Mouse (Mus musculus) midbrain, embryonic 12.5 days (tissue): ENCODE data around the gene Ttc3. TPM values are rescaled to one million over a fixed set of nuclear protein-coding genes. Genes with fewer than 3 reads are reported as not detected.
"Not testable (repeated sequence)": the region's sequence is repeated elsewhere in the genome, so short reads cannot be mapped to it uniquely, and the experiment has no call there.

ENCODE experiments used
- ATAC-seq: fragments of 200-750 bp; cut with Nextera tagmentation; 2 replicates; pipeline ENCODE4 v1.8.0; 2017; ENCODE audit warnings: low read depth, moderate TSS enrichment, moderate library complexity; ENCODE audit not compliant: low FRiP score
- H3K27ac ChIP-seq: fragments of 300-500 bp; sonication (generic); replicated peaks from 2 replicates; pipeline ENCODE4 v1.5.1; 2016; ENCODE audit warnings: mild to moderate bottlenecking
- H3K27me3 ChIP-seq: fragments of 300-500 bp; sonication (generic); 2 replicates; pipeline ENCODE4 v1.6.1; 2016; ENCODE audit warnings: mild to moderate bottlenecking
- H3K36me3 ChIP-seq: fragments of 300-500 bp; sonication (generic); 2 replicates; pipeline ENCODE4 v1.6.1; 2016
- H3K4me1 ChIP-seq: fragments of 300-500 bp; sonication (generic); 2 replicates; pipeline ENCODE4 v1.6.1; 2016
- H3K4me2 ChIP-seq: fragments of 300-500 bp; sonication (generic); replicated peaks from 2 replicates; pipeline ENCODE4 v1.6.1; 2016; ENCODE audit warnings: mild to moderate bottlenecking, moderate library complexity
- H3K4me3 ChIP-seq: fragments of 300-500 bp; sonication (generic); 2 replicates; pipeline ENCODE4 v1.5.1; 2016; ENCODE audit warnings: mild to moderate bottlenecking
- H3K9ac ChIP-seq: fragments of 300-500 bp; sonication (generic); replicated peaks from 2 replicates; pipeline ENCODE4 v1.6.1; 2016; ENCODE audit warnings: mild to moderate bottlenecking, moderate library complexity
- H3K9me3 ChIP-seq: fragments of 300-500 bp; sonication (generic); 2 replicates; pipeline ENCODE4 v1.6.1; 2016; ENCODE audit warnings: mild to moderate bottlenecking
- WGBS: fragments of 180-500 bp; shearing (Covaris S2); methylation state at CpG from one replicate; pipeline ENCODE4 v1.1.7; 2016; 5-methylcytosine and 5-hydroxymethylcytosine counted together
- polyA plus RNA-seq: library from polyadenylated mRNA; unstranded; fragments of >200 nt; fragmentation: Nextera tagmentation; extraction: Ambion mirVana; gene quantifications from 2 replicates; pipeline ENCODE4 v1.2.1, GENCODE M21; 2016

Ttc3 gene
- 618 and 658 TPM in 2 replicates for polyA plus RNA-seq

DNA sequence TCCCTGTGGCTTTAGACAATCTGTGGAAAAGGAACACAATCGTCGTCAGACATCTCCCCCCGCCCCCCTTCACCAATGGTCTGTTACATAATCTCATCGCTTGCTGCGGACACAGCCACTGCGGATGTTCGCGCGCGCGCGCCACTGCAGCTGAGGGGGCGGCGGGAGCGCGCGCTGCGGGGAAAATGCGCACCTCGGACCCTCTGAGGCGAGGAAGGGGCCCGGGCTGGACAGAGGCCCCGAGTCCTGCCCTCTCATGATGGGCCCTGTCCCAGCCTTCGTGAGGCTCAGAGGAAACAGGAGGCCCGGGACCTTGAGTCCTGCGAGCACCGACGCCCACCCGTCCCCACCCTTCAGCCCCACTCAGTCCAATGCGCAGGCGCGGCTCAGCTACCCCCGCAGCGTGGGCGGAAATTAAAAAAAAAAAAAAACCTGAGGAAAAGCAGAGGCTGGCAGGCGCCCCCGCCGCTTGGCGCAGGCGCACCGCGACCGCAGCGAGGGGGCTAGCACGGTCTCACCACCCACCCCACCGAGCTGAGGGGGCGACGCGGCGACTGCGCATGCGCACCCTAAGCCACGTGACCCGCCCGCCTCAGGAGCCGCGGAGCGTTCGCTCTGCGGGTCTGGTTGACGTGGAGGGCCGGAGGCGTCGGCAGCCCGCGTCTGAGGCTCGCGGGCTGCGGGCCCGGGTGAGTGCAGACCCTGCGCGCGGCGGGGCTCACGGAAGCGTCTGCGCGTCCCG lies at the start of gene Ttc3:
Gene Ttc3 (plus strand): TSS at position 446 of the 742 bp plus-strand sequence.
- under 1% methylated on average over 79 of the region's 79 CpGs for WGBS

DNA sequence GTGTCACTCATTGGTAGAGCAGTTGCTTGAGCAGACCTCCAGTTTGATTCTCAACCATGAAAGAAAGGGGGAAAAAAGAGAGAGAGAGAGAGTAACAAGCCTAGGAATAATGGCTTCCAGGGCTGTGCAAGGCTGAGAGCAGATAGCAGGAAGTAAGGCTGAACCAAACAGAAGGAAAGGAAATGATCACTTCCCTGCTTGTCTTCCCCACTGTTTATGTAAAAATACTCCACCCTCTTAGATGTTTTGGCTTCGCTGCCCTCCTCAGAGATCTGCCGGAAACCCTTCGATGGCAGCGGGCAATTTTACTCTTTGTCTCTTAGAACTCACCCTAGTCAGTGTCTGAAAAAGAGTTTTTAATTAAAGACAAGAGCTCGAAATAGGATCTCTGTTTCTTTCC lies 46.7 kb upstream of the Ttc3 start:
- no peak for ATAC-seq
- Histone ChIP-seq H3K27me3 (peaks cover 31% of the 10 kb centered on the region), H3K36me3 (no peaks in the 10 kb centered on the region), H3K9me3 (no peaks in the 10 kb centered on the region), H3K4me2 (no peak overlapping the region), H3K27ac (no peak overlapping the region), H3K4me1 (peaks cover 11% of the 10 kb centered on the region), H3K4me3 (no peak overlapping the region), H3K9ac (no peak overlapping the region)
- 67% methylated on average over 5 of the region's 5 CpGs for WGBS

More for the DNA sequence above, at the start of gene Ttc3:
- peak within 1 kb of the TSS; percentile 92 for H3K4me3 ChIP-seq
- H3K9me3 ChIP-seq = no peaks in the 10 kb centered on the region
- ATAC-seq = peak; percentile 82
- H3K4me1 ChIP-seq = peaks cover 39% of the 10 kb centered on the region
- H3K27ac ChIP-seq = peak within 1 kb of the TSS; percentile 99
- H3K36me3 ChIP-seq = 0 out of 2 replicates have a peak, but pooled peaks cover 2% of the 10 kb centered on the region
- H3K9ac ChIP-seq = peak within 1 kb of the TSS; percentile 95
- H3K27me3 ChIP-seq = no peaks in the 10 kb centered on the region
- peak within 1 kb of the TSS; percentile 69 for H3K4me2 ChIP-seq

DNA sequence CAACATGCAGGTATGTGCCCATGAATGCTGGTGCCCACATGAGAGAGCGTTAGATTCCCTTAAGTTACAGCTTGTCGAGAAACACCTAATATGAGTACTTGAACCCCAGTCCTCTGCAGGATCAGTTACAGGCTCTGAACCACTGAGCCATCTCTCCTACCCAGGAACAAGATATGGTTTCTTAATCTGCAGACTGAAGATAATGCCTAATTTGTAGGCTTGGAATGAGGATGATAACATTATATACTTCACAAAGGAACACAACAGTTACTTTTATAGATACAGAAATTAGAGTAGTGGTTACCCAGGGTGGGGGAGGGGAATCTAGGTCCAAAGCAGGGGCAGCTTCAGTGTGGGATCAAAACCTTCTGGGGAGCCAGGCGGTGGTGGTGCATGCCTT lies 44.4 kb upstream of the Ttc3 start:
- H3K27ac ChIP-seq = no peak overlapping the region
- 93% methylated on average over 3 of the region's 3 CpGs for WGBS
- no peak for ATAC-seq
- no peak overlapping the region for H3K4me2 ChIP-seq
- H3K27me3 ChIP-seq = peaks cover 49% of the 10 kb centered on the region
- H3K36me3 ChIP-seq = no peaks in the 10 kb centered on the region
- no peaks in the 10 kb centered on the region for H3K9me3 ChIP-seq
- H3K4me1 ChIP-seq = peaks cover 28% of the 10 kb centered on the region
- no peak overlapping the region for H3K9ac ChIP-seq
- H3K4me3 ChIP-seq = no peak overlapping the region

DNA sequence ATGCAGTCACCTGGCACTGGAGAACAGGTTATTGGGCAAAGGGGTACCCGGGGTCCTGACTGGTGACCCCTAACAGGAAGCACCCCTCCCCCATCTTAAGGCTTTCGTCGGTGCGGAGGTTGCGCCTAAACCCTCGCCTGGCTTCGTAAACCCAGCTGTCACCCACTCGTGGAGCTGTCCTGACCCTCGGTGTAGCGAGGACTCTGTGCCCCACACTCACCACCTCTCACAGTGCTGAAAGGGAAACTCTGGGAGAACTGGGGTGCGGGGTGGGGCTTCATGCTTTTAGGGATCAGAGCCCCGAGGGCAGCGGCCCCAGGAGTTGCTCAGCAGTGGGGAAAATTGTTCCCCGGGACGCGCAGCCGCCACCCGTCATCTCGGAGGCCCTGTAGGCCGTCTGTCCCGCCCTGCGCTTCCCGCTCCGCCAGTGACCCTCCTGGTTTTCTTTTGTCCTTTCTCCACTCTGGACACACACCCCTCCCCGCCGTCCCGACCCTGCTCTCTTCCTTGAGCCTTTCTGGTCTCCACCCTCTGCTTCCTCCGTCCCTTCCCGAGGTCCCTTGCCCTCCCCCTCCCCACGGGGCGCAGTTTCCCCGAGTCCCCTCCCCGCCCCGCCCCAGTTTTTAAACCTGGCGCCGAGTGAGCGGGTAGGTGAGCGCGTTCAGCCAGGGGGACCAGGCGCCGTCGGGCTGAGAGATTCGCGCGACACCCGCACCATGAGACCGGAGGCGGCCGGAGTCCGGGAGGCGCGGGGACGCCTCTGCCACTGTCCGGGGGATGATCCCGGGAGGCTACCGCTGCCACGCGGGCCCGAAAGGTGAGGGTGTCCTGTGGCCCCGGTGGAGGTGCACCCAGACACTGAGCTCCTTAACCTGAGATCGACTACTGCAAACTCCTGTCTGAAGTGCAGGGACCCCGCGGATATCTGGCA lies 42.4 kb upstream of the Ttc3 start, which contains the start of gene Ripply3:
Gene Ripply3 (plus strand): TSS at position 640 of the 931 bp plus-strand sequence.
- peak; percentile 48; the same call in 1 of the 2 replicates for ATAC-seq

DNA sequence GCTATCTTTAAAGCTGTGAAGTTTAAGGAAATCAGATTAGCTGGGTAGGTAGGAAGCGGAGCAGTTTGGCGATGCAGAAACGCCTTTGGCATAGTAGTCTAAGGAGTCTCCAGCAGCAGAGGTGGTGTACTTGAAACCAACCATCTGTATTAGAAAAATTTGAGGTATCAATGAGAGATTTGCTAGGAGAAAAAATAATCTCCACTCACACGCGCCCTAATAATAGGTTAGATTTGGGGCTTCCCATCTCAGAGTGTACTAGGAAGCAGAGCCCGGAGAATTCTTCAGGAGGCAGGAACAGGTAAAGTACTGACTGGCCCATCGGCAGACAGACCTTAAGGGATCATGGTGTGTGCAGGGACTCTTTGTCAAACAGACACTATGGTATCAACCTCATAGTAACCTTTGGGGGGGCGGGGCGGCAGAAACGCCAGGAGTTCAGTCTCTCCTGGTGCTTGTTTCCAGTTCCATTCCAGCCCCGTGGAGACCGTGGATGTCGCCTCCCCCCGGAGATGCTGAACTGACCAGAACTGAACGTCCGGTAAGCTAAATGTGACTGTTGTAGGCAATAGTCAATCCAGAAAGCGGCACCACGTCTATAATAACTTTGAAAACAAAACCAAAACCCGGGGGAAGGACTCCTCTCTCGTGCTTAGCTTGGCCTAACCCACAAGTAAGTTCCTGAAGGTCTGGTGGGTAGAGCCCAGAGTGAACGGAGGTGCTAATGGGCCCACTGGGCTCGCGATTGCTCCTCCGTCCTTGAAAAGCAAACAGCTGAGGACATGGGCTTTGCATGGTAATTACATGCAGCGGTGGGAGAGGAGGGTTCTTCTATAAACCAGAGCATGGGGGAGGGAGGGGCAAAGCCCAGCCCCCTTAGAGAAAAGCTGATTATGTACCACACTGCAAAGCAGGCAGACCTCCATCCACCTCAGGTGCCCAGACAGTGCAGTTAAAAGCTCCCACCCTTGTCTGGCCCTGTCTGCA lies 41.2 kb upstream of the Ttc3 start:
- ATAC-seq = peak; percentile 55
- Histone ChIP-seq H3K27me3 (peaks cover 49% of the 10 kb centered on the region), H3K36me3 (no peaks in the 10 kb centered on the region), H3K4me2 (peak overlapping the region; percentile 70), H3K27ac (peak overlapping the region; percentile 25; the same call in 1 of the 2 replicates), H3K4me3 (peak overlapping the region; percentile 46), H3K9me3 (no peaks in the 10 kb centered on the region), H3K9ac (no peak overlapping the region; the same call in 1 of the 2 replicates), H3K4me1 (peaks cover 28% of the 10 kb centered on the region)
- 4% methylated on average over 25 of the region's 25 CpGs for WGBS

More for the DNA sequence above, 42.4 kb upstream of the Ttc3 start, which contains the start of gene Ripply3:
- peaks cover 49% of the 10 kb centered on the region for H3K27me3 ChIP-seq
- peak within 1 kb of the TSS; percentile 70 for H3K4me2 ChIP-seq
- H3K4me3 ChIP-seq = peak within 1 kb of the TSS; percentile 46
- WGBS = 1% methylated on average over 63 of the region's 63 CpGs
- peaks cover 28% of the 10 kb centered on the region for H3K4me1 ChIP-seq
- H3K27ac ChIP-seq = peak within 1 kb of the TSS; percentile 25; the same call in 1 of the 2 replicates
- H3K9ac ChIP-seq = peak within 1 kb of the TSS; percentile 43
- H3K36me3 ChIP-seq = no peaks in the 10 kb centered on the region
- no peaks in the 10 kb centered on the region for H3K9me3 ChIP-seq

DNA sequence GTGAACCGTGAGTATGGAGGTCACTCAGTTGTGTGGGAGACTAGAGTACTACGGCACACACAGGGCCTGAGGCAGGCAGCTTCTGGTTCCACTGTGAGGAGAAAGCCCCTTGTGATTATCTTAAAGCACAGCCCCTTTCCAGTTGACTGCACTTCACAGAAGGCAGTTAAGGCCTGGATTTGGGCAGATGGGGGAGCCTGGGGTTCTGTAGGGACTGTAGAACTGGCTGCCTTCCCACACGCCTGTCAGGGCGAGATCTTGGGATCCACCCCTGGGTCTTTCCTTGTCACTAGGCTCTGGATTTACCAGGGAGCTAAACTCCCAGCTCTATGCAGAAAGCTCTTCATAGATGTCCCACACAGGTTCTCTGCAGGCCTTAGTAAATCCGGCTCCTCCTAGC lies 40.0 kb upstream of the Ttc3 start:
- H3K27me3 ChIP-seq = peaks cover 46% of the 10 kb centered on the region
- H3K4me1 ChIP-seq = peaks cover 28% of the 10 kb centered on the region
- H3K27ac ChIP-seq = no peak overlapping the region
- H3K9ac ChIP-seq = no peak overlapping the region
- no peak overlapping the region for H3K4me2 ChIP-seq
- WGBS = 38% methylated on average over 5 of the region's 5 CpGs
- H3K36me3 ChIP-seq = no peaks in the 10 kb centered on the region
- no peak overlapping the region for H3K4me3 ChIP-seq
- no peaks in the 10 kb centered on the region for H3K9me3 ChIP-seq
- no peak for ATAC-seq

DNA sequence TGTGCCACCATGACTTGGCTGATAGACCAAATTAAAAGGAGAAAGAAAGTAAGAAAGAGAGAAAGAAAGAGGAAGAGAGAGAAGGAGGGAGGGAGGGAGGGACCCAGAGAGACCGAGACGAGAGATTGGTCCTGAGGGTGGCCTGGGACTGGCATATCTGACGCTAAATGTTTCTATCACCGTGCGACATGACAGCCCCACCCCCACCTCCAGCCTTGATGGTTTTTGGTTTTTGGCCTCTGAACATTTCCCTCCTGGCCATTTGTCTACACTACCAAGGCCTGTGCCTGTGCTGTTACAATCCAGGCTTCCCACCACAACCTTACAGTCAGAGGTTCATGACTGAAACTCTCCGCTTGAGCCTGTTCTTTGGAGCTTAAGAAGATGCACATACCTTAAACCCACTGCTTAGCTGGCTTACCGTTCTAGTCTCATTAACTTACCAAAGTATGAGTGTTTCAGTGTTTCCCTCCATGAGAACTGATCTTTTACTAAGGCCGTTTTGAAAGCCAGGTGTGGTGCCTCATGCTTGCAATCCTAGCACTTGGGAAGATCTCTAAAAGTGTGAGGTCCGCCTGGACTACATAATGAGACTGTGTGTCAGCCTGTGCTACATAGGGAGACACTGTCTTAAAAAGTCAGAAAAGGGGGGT lies 39.1 kb upstream of the Ttc3 start:
- WGBS = 84% methylated on average over 9 of the region's 9 CpGs
- H3K4me3 ChIP-seq = no peak overlapping the region

DNA sequence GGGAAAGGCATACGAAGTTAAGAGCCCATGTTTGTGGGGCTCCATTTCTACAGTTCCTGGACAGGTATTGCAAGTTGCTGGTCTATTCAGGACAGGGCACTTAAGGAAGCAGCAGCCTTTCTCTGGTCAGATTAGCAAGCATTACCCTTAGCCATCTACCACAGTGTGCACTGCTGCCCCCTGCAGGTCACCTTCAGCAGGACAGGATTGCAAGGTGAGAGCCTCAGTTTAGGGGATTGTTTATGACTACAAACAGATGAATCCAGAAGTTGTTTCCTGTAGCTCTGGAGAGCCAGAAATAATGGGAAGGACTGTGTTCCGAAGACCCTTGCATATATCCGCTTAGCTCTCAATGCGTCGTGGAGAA lies 38.5 kb upstream of the Ttc3 start:
- no peaks in the 10 kb centered on the region for H3K9me3 ChIP-seq
- H3K9ac ChIP-seq = no peak overlapping the region
- peaks cover 28% of the 10 kb centered on the region for H3K4me1 ChIP-seq
- H3K4me2 ChIP-seq = no peak overlapping the region
- no peak overlapping the region for H3K27ac ChIP-seq
- no peaks in the 10 kb centered on the region for H3K36me3 ChIP-seq
- H3K4me3 ChIP-seq = no peak overlapping the region
- no peak for ATAC-seq
- peaks cover 35% of the 10 kb centered on the region for H3K27me3 ChIP-seq
- WGBS = 63% methylated on average over 5 of the region's 5 CpGs

More for the DNA sequence above, 39.1 kb upstream of the Ttc3 start:
- Histone ChIP-seq H3K36me3 (no peaks in the 10 kb centered on the region), H3K4me2 (no peak overlapping the region), H3K27me3 (peaks cover 39% of the 10 kb centered on the region), H3K4me1 (peaks cover 28% of the 10 kb centered on the region), H3K9ac (no peak overlapping the region), H3K9me3 (no peaks in the 10 kb centered on the region), H3K27ac (no peak overlapping the region)
- ATAC-seq = no peak

DNA sequence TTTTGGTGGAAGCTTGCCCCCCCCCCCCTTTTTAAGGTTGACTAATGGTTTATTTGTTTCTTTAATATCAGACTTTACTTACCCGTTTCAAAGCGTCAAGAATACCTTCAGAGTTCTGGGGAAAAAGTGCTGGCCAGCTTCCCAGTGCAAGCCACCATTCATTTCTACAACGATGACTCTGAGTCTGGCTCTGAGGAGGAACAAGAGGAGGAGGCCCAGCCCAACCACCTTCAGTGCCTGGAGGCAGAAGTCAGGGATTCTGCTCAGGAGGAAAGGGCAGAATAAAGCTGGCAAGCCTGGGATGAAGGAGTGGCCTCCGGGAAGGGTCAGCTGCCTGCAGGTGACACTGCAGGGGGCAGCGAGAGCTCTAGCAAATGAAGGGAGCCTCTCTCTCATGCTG lies 34.8 kb upstream of the Ttc3 start:
- Histone ChIP-seq H3K36me3 (no peaks in the 10 kb centered on the region), H3K27ac (no peak overlapping the region), H3K4me2 (no peak overlapping the region), H3K4me3 (no peak overlapping the region), H3K9ac (no peak overlapping the region), H3K4me1 (0 out of 2 replicates have a peak, but pooled peaks cover under 1% of the 10 kb centered on the region), H3K27me3 (peaks cover 3% of the 10 kb centered on the region; the same call in 1 of the 2 replicates), H3K9me3 (no peaks in the 10 kb centered on the region)
- 37% methylated on average over 5 of the region's 5 CpGs for WGBS
- ATAC-seq = no peak

DNA sequence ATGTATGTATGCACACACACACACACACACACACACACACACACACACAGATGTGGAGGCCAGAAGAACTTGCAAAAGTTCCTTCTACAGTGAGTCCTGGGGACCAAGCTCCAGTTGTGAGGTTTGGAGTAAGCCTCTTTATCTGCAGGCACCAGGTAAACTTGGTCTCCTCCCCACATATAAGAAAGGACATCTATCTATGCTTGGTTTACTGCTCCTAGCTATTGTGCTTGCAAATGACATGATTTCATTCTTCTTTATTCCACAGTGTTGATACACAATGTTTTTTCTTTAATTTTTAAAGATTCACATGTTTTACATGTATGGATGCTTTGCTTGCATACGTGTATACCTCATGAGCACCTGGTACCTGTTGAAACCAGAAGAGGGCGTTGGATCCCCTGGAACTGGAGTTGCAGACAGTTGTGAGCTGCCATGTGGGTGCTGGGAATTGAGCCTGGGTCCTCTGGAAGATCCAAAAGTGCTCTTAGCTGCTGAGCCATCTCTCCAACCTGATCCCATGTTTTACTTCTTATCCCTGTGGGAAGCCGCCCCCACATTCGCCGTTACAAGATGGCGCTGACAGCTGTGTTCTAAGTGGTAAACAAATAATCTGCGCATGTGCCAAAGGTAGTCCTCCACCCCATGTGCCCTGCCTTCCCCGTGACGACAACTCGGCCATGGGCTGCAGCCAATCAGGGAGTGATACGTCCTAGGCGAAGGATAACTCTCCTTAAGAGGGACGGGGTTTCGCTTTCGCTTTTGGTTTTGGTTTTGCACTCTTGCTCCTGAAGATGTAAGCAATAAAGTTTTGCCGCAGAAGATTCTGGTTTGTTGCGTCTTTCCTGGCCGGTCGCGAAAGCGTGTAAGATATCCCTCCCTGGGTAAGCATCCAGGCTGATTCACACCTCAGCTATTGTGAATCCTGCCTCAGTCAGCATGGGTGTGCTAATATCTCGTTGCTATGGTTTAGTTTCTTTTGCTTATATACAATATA lies 31.0 kb upstream of the Ttc3 start:
- H3K4me3 ChIP-seq, H3K27ac ChIP-seq, H3K27me3 ChIP-seq, H3K9me3 ChIP-seq, H3K4me2 ChIP-seq, ATAC-seq, H3K4me1 ChIP-seq, H3K36me3 ChIP-seq, H3K9ac ChIP-seq: not testable (repeated sequence)
- WGBS = 93% methylated on average over 22 of the region's 22 CpGs
